Mouse (Mus musculus) kidney, postnatal 25 days (tissue): ENCODE results near the gene Atp2a3.

Source experiments
- DNase-seq, 2 experiments: peaks; one replicate each; pipeline ENCODE4 v3.0.0; 2021; ENCODE audit warnings: mixed read lengths in 2 of 2

The Atp2a3 gene

GRCm38 (mm10) chr11:72955339-72955974 is 5.5 kb upstream of the Atp2a3 start:
- peak; percentile 23 to 65 for DNase-seq

- no peak for DNase-seq
These were observed 3.7 kb upstream of the Atp2a3 start for GRCm38 (mm10) chr11:72957318-72957717.

- DNase-seq = no peak
These were observed 867 bp upstream of the Atp2a3 start for GRCm38 (mm10) chr11:72959924-72960679.

GRCm38 (mm10) chr11:72960723-72961071 is 272 bp upstream of the Atp2a3 start:
- DNase-seq = no peak

GRCm38 (mm10) chr11:72962378-72962777 is 1.4 kb downstream of the Atp2a3 start:
- DNase-seq = no peak

- no peak for DNase-seq
These were observed 2.3 kb downstream of the Atp2a3 start for GRCm38 (mm10) chr11:72963058-72963788.

- DNase-seq = no peak
These were observed 2.9 kb downstream of the Atp2a3 start for GRCm38 (mm10) chr11:72963789-72964294.

- no peak for DNase-seq
These were observed 14.1 kb downstream of the Atp2a3 start for GRCm38 (mm10) chr11:72974995-72975503.

- no peak for DNase-seq
These were observed 21.5 kb downstream of the Atp2a3 start for GRCm38 (mm10) chr11:72982516-72982915.

- peak in 1 of 2 experiments; percentile 53 for DNase-seq
These were observed 22.3 kb downstream of the Atp2a3 start for GRCm38 (mm10) chr11:72983283-72983682.

- no peak for DNase-seq
These were observed 25.8 kb downstream of the Atp2a3 start for GRCm38 (mm10) chr11:72986745-72987144.

- DNase-seq = no peak
These were observed 26.3 kb downstream of the Atp2a3 start for GRCm38 (mm10) chr11:72987234-72987633.

- no peak for DNase-seq
These were observed 26.8 kb downstream of the Atp2a3 start for GRCm38 (mm10) chr11:72987807-72988206.

- no peak for DNase-seq
These were observed 28.1 kb downstream of the Atp2a3 start for GRCm38 (mm10) chr11:72989044-72989443.

GRCm38 (mm10) chr11:72990688-72991087 is 29.7 kb downstream of the Atp2a3 start:
- DNase-seq = no peak

GRCm38 (mm10) chr11:72991961-72992360 is 31.0 kb downstream of the Atp2a3 start:
- no peak for DNase-seq

GRCm38 (mm10) chr11:72996346-72996745 is 35.4 kb downstream of the Atp2a3 start:
- peak in 1 of 2 experiments; percentile 31 for DNase-seq

- no peak for DNase-seq
These were observed 35.8 kb downstream of the Atp2a3 start for GRCm38 (mm10) chr11:72996781-72997180.

GRCm38 (mm10) chr11:72997529-72998326 is 36.8 kb downstream of the Atp2a3 start:
- DNase-seq = no peak

GRCm38 (mm10) chr11:72998771-72999170 is 37.8 kb downstream of the Atp2a3 start, which contains the start of gene P2rx1:
Gene P2rx1, plus strand, starts transcription at chr11:72999103.
- peak in 1 of 2 experiments; percentile 25 for DNase-seq

GRCm38 (mm10) chr11:73001029-73001428 is 40.1 kb downstream of the Atp2a3 start:
- DNase-seq = peak; percentile 76 to 80

GRCm38 (mm10) chr11:73006377-73006776 is 45.4 kb downstream of the Atp2a3 start:
- DNase-seq = peak; percentile 70 to 74
